Mouse (Mus musculus) thymus, adult 2 months (tissue): ENCODE measurements around the gene Hspa14. TPM values are rescaled to one million over a fixed set of nuclear protein-coding genes. Genes with fewer than 3 reads are reported as not detected.

ENCODE experiments used
- DNase-seq: peaks from one replicate; pipeline ENCODE4 v3.0.0; 2021
- H3K27ac ChIP-seq: fragments of 200-500 bp; 2 replicates; pipeline ENCODE4 v1.5.1; 2012; ENCODE audit warnings: low read length, control low read depth; ENCODE audit not compliant: control insufficient read depth, insufficient read depth
- H3K27me3 ChIP-seq: fragments of 200-500 bp; 2 replicates; pipeline ENCODE4 v1.6.1; 2012; ENCODE audit warnings: mild to moderate bottlenecking, low read length, moderate library complexity, mixed read lengths; ENCODE audit not compliant: control insufficient read depth, insufficient read depth
- H3K36me3 ChIP-seq: fragments of 200-500 bp; 2 replicates; pipeline ENCODE4 v1.6.1; 2012; ENCODE audit warnings: mild to moderate bottlenecking, low read length, moderate library complexity; ENCODE audit not compliant: control insufficient read depth, insufficient read depth
- H3K4me1 ChIP-seq: fragments of 200-500 bp; replicated peaks from 2 replicates; pipeline ENCODE4 v1.6.1; 2012; ENCODE audit warnings: low read length; ENCODE audit not compliant: control insufficient read depth, insufficient read depth
- H3K4me3 ChIP-seq: fragments of 200-500 bp; 2 replicates; pipeline ENCODE4 v1.5.1; 2012; ENCODE audit warnings: mild to moderate bottlenecking, low read length, control low read depth, moderate library complexity; ENCODE audit not compliant: control insufficient read depth, insufficient read depth
- CTCF ChIP-seq: fragments of 200-500 bp; IDR thresholded peaks from 2 replicates; pipeline ENCODE4 v1.5.1; 2012; ENCODE audit warnings: mild to moderate bottlenecking, control low read depth, low read length, moderate library complexity, borderline replicate concordance; ENCODE audit not compliant: control insufficient read depth, poor library complexity, insufficient read depth; ENCODE audit errors: extremely low read depth
- POLR2A ChIP-seq: fragments of 200-500 bp; IDR thresholded peaks from 2 replicates; pipeline ENCODE4 v1.6.1; 2012; ENCODE audit warnings: mild to moderate bottlenecking, low read length, control low read depth, moderate library complexity; ENCODE audit not compliant: control insufficient read depth, poor library complexity, insufficient read depth; ENCODE audit errors: extremely low read depth
- WGBS: fragments of 180-500 bp; shearing (Covaris S2); methylation state at CpG from one replicate; pipeline ENCODE4 v1.1.7; 2018; 5-methylcytosine and 5-hydroxymethylcytosine counted together
- polyA plus RNA-seq: library from polyadenylated mRNA; depleted of rRNA; stranded (reverse); fragments of >200 nt; gene quantifications from 2 replicates; pipeline ENCODE4 v1.2.3, GENCODE M21; 2012; rRNA removed

Hspa14 gene
- polyA plus RNA-seq, 1 experiment: 69.0 TPM

- no peak overlapping the region for H3K4me3 ChIP-seq
- no peaks in the 10 kb centered on the region for H3K27me3 ChIP-seq
- H3K36me3 ChIP-seq: peaks cover 57% of the 10 kb centered on the region
- no peak for DNase-seq
- 95% methylated on average over 7 of the region's 7 CpGs for WGBS
- no peaks in the 10 kb centered on the region for H3K4me1 ChIP-seq
- TF ChIP-seq POLR2A: no peak
- no peak for TF ChIP-seq CTCF
- no peak overlapping the region for H3K27ac ChIP-seq
Measured at GRCm38 (mm10) chr2:3444206-3444605, 68.4 kb downstream of the Hspa14 start.

Other genes starting within 250 kb of the Hspa14 start
- 7.4 and 8.1 TPM in 2 replicates for gene Nmt2, start 228.6 kb downstream of the Hspa14 start, polyA plus RNA-seq
- 3.4 and 3.5 TPM in 2 replicates for gene Rpp38, start 180.2 kb downstream of the Hspa14 start, polyA plus RNA-seq
- gene Acbd7, start 176.6 kb downstream of the Hspa14 start, polyA plus RNA-seq: not detected in 2 replicates
- gene Olah, start 115.6 kb downstream of the Hspa14 start, polyA plus RNA-seq: not detected in 2 replicates
- 0.40 TPM in 1 of 2 replicates, not detected in the other for gene Meig1, start 90.2 kb downstream of the Hspa14 start, polyA plus RNA-seq
- 28.1 and 30.3 TPM in 2 replicates for gene Dclre1c, start 88.7 kb downstream of the Hspa14 start, polyA plus RNA-seq
- gene Suv39h2, start 37.8 kb downstream of the Hspa14 start, polyA plus RNA-seq: 2.2 and 3.1 TPM in 2 replicates
- 6.0 and 6.1 TPM in 2 replicates for gene Gm45902, start within 50 bp of the Hspa14 start, polyA plus RNA-seq
- 0.17 and 0.43 TPM in 2 replicates for gene Cdnf, start 216 bp upstream of the Hspa14 start, polyA plus RNA-seq
- gene Fam107b, start 57.7 kb upstream of the Hspa14 start, polyA plus RNA-seq: 81.3 and 98.8 TPM in 2 replicates